Mouse (Mus musculus): ENCODE results near the gene Fam243.

The Fam243 gene

GRCm38 (mm10) chr16:92321341-92321740, at the start of gene Fam243:
Fam243 (minus strand) TSS chr16:92321441.
- no peak for DNase-seq (ENCODE audit: low spot score)

- DNase-seq (ENCODE audit: low spot score): peak; percentile 89
Observed at GRCm38 (mm10) chr16:92369260-92369659, 48.0 kb upstream of the Fam243 start.

GRCm38 (mm10) chr16:92365477-92365876, 44.2 kb upstream of the Fam243 start:
- DNase-seq (ENCODE audit: low spot score): no peak

- no peak for DNase-seq (ENCODE audit: low spot score)
Observed at GRCm38 (mm10) chr16:92360711-92361110, 39.5 kb upstream of the Fam243 start.

- no peak for DNase-seq (ENCODE audit: low spot score)
Observed at GRCm38 (mm10) chr16:92359229-92359628, 38.0 kb upstream of the Fam243 start, which contains the start of gene Kcne1. Kcne1 (minus strand) TSS chr16:92359468.

- no peak for DNase-seq (ENCODE audit: low spot score)
Observed at GRCm38 (mm10) chr16:92358734-92359133, 37.5 kb upstream of the Fam243 start.

GRCm38 (mm10) chr16:92357566-92357965, 36.3 kb upstream of the Fam243 start:
- no peak for DNase-seq (ENCODE audit: low spot score)

- no peak for DNase-seq (ENCODE audit: low spot score)
Observed at GRCm38 (mm10) chr16:92357023-92357422, 35.8 kb upstream of the Fam243 start.

GRCm38 (mm10) chr16:92355982-92356381, 34.7 kb upstream of the Fam243 start:
- DNase-seq (ENCODE audit: low spot score): no peak

GRCm38 (mm10) chr16:92355366-92355765, 34.1 kb upstream of the Fam243 start:
- no peak for DNase-seq (ENCODE audit: low spot score)

- no peak for DNase-seq (ENCODE audit: low spot score)
Observed at GRCm38 (mm10) chr16:92353897-92354296, 32.7 kb upstream of the Fam243 start.

GRCm38 (mm10) chr16:92353295-92353694, 32.1 kb upstream of the Fam243 start:
- no peak for DNase-seq (ENCODE audit: low spot score)

- DNase-seq (ENCODE audit: low spot score): no peak
Observed at GRCm38 (mm10) chr16:92348941-92349340, 27.7 kb upstream of the Fam243 start.

- DNase-seq (ENCODE audit: low spot score): no peak
Observed at GRCm38 (mm10) chr16:92346297-92346916, 25.2 kb upstream of the Fam243 start.

- peak; percentile 16 for DNase-seq (ENCODE audit: low spot score)
Observed at GRCm38 (mm10) chr16:92345177-92345576, 23.9 kb upstream of the Fam243 start.

- DNase-seq (ENCODE audit: low spot score): peak; percentile 77
Observed at GRCm38 (mm10) chr16:92340612-92341511, 19.6 kb upstream of the Fam243 start.

GRCm38 (mm10) chr16:92336280-92336679, 15.0 kb upstream of the Fam243 start:
- DNase-seq (ENCODE audit: low spot score): peak; percentile 62

GRCm38 (mm10) chr16:92334600-92334999, 13.4 kb upstream of the Fam243 start:
- DNase-seq (ENCODE audit: low spot score): no peak

GRCm38 (mm10) chr16:92330966-92331365, 9.7 kb upstream of the Fam243 start:
- DNase-seq (ENCODE audit: low spot score): no peak

GRCm38 (mm10) chr16:92327911-92328310, 6.7 kb upstream of the Fam243 start:
- DNase-seq (ENCODE audit: low spot score): no peak

- DNase-seq (ENCODE audit: low spot score): no peak
Observed at GRCm38 (mm10) chr16:92325062-92325406, 3.8 kb upstream of the Fam243 start.

- no peak for DNase-seq (ENCODE audit: low spot score)
Observed at GRCm38 (mm10) chr16:92324309-92325061, 3.2 kb upstream of the Fam243 start.

GRCm38 (mm10) chr16:92320361-92320760, 880 bp downstream of the Fam243 start:
- DNase-seq (ENCODE audit: low spot score): no peak

All from c-Kit-positive CD71-positive TER-119-positive erythroid progenitor cells, embryonic 14.5 days (primary cell).